Mouse (Mus musculus) liver, embryonic 14.5 days (tissue): ENCODE measurements around the gene Chrna1. TPM values are rescaled to one million over a fixed set of nuclear protein-coding genes. Genes with fewer than 3 reads are reported as not detected.

Experiments used
- ATAC-seq: fragments of 200-750 bp; cut with Nextera tagmentation; 2 replicates; pipeline ENCODE4 v1.8.0; 2017; ENCODE audit warnings: moderate number of reproducible peaks, mild to moderate bottlenecking, moderate library complexity; ENCODE audit not compliant: insufficient read depth
- DNase-seq, 3 experiments: peaks; one replicate each; pipeline ENCODE4 v3.0.0-alpha.2; 2012 to 2013; ENCODE audit warnings: low read depth in 3 of 3, low spot score in 3 of 3
- H3K27ac ChIP-seq: fragments of 300-500 bp; sonication (generic); 2 replicates; pipeline ENCODE4 v1.5.1; 2014; ENCODE audit warnings: moderate library complexity, mild to moderate bottlenecking, control low read depth, inconsistent platforms
- H3K27me3 ChIP-seq: fragments of 300-500 bp; sonication (generic); 2 replicates; pipeline ENCODE4 v1.6.1; 2014; ENCODE audit warnings: mild to moderate bottlenecking, low read length, moderate library complexity; ENCODE audit not compliant: control insufficient read depth, insufficient read depth
- H3K36me3 ChIP-seq: fragments of 300-500 bp; sonication (generic); replicated peaks from 2 replicates; pipeline ENCODE4 v1.6.1; 2014; ENCODE audit warnings: low read depth; ENCODE audit not compliant: control insufficient read depth, insufficient read depth
- H3K4me1 ChIP-seq, 2 experiments: fragments of 200-500 bp in 1 of 2; fragments of 300-500 bp in 1 of 2; sonication (generic) in 1 of 2; replicated peaks; 2 replicates each; pipeline ENCODE4 v1.6.1; 2012 to 2014; ENCODE audit warnings: antibody characterized with exemption in 1 of 2, inconsistent platforms in 1 of 2, low read length in 1 of 2; ENCODE audit not compliant: control insufficient read depth in 2 of 2, insufficient read depth in 2 of 2
- H3K4me2 ChIP-seq: fragments of 300-500 bp; sonication (generic); 2 replicates; pipeline ENCODE4 v1.6.1; 2014; ENCODE audit warnings: low read depth, mild to moderate bottlenecking, control low read depth, moderate library complexity
- H3K4me3 ChIP-seq, 2 experiments: fragments of 200-500 bp in 1 of 2; fragments of 300-500 bp in 1 of 2; sonication (generic) in 1 of 2; 2 replicates each; pipeline ENCODE4 v1.5.1; 2012 to 2014; ENCODE audit warnings: low read depth in 2 of 2, low read length in 2 of 2, mild to moderate bottlenecking in 2 of 2, control low read depth in 1 of 2, inconsistent platforms in 1 of 2, moderate library complexity in 1 of 2; ENCODE audit not compliant: insufficient read depth in 1 of 2
- H3K9ac ChIP-seq: fragments of 300-500 bp; sonication (generic); replicated peaks from 2 replicates; pipeline ENCODE4 v1.6.1; 2014; ENCODE audit warnings: mild to moderate bottlenecking, control low read depth, moderate library complexity
- H3K9me3 ChIP-seq: fragments of 300-500 bp; sonication (generic); 2 replicates; pipeline ENCODE4 v1.6.1; 2016; ENCODE audit warnings: low read length, mixed read lengths; ENCODE audit not compliant: control insufficient read depth
- CTCF ChIP-seq: IDR thresholded peaks from 2 replicates; pipeline ENCODE4 v1.5.1; 2016; ENCODE audit warnings: antibody characterized with exemption, low read depth, control low read depth
- EP300 ChIP-seq: IDR thresholded peaks from 2 replicates; pipeline ENCODE4 v1.6.1; 2016; ENCODE audit warnings: antibody characterized with exemption, low read depth
- WGBS: fragments of 180-500 bp; shearing (Covaris S2); extraction: QIAGEN DNeasy Blood & Tissue Kit; methylation state at CpG from one replicate; pipeline ENCODE4 v1.1.7; 2014; ENCODE audit not compliant: insufficient replicate concordance; 5-methylcytosine and 5-hydroxymethylcytosine counted together
- polyA plus RNA-seq, 2 experiments: library from polyadenylated mRNA; depleted of rRNA in 1 of 2; stranded (reverse) in 1 of 2; unstranded in 1 of 2; fragments of >200 nt; fragmentation: Nextera tagmentation in 1 of 2; extraction: Ambion mirVana in 1 of 2; gene quantifications; 2 replicates each; pipeline versions ENCODE4 v1.2.1 to v1.2.3; 2012 to 2014

Chrna1 gene
- polyA plus RNA-seq, 2 experiments = 0.01 to 0.10 TPM

GRCm38 (mm10) chr2:73608391-73608790, 28.3 kb upstream of the Chrna1 start:
- no peak for ATAC-seq
- TF ChIP-seq CTCF (no peak), EP300 (no peak)
- Histone ChIP-seq H3K9ac (no peak overlapping the region), H3K9me3 (no peaks in the 10 kb centered on the region), H3K4me2 (no peak overlapping the region), H3K27me3 (no peaks in the 10 kb centered on the region), H3K36me3 (no peaks in the 10 kb centered on the region), H3K27ac (no peak overlapping the region), H3K4me1 (no peaks in the 10 kb centered on the region), H3K4me3 (no peak overlapping the region)
- WGBS = 54% methylated on average over 6 of the region's 6 CpGs
- DNase-seq = no peak

GRCm38 (mm10) chr2:73607609-73608008, 27.5 kb upstream of the Chrna1 start:
- no peak overlapping the region for H3K9ac ChIP-seq
- no peaks in the 10 kb centered on the region for H3K9me3 ChIP-seq
- H3K36me3 ChIP-seq = no peaks in the 10 kb centered on the region
- H3K4me2 ChIP-seq = no peak overlapping the region
- no peaks in the 10 kb centered on the region for H3K4me1 ChIP-seq
- no peaks in the 10 kb centered on the region for H3K27me3 ChIP-seq
- ATAC-seq = no peak
- 16% methylated on average over 4 of the region's 4 CpGs for WGBS
- TF ChIP-seq EP300 = no peak
- TF ChIP-seq CTCF = no peak
- no peak overlapping the region for H3K27ac ChIP-seq
- no peak for DNase-seq
- no peak overlapping the region for H3K4me3 ChIP-seq

- WGBS = 25% methylated on average over 2 of the region's 2 CpGs
- DNase-seq = no peak
- no peaks in the 10 kb centered on the region for H3K27me3 ChIP-seq
Measured at GRCm38 (mm10) chr2:73607146-73607545, 27.0 kb upstream of the Chrna1 start.

GRCm38 (mm10) chr2:73606616-73607015, 26.5 kb upstream of the Chrna1 start:
- no peaks in the 10 kb centered on the region for H3K9me3 ChIP-seq
- no peak overlapping the region for H3K4me2 ChIP-seq
- no peaks in the 10 kb centered on the region for H3K4me1 ChIP-seq
- H3K27ac ChIP-seq = no peak overlapping the region
- no peaks in the 10 kb centered on the region for H3K27me3 ChIP-seq
- ATAC-seq (no peak), DNase-seq (no peak)
- no peak overlapping the region for H3K4me3 ChIP-seq
- H3K9ac ChIP-seq = no peak overlapping the region
- WGBS = 70% methylated on average over 6 of the region's 6 CpGs
- H3K36me3 ChIP-seq = no peaks in the 10 kb centered on the region
- no peak for TF ChIP-seq CTCF
- TF ChIP-seq EP300 = no peak

More at GRCm38 (mm10) chr2:73607146-73607545, 27.0 kb upstream of the Chrna1 start:
- H3K4me1 ChIP-seq = no peaks in the 10 kb centered on the region
- H3K27ac ChIP-seq = no peak overlapping the region
- H3K4me3 ChIP-seq = no peak overlapping the region
- H3K4me2 ChIP-seq = no peak overlapping the region
- no peak overlapping the region for H3K9ac ChIP-seq
- TF ChIP-seq CTCF (no peak), EP300 (no peak)
- ATAC-seq = no peak
- H3K36me3 ChIP-seq = no peaks in the 10 kb centered on the region
- H3K9me3 ChIP-seq = no peaks in the 10 kb centered on the region

- TF ChIP-seq CTCF (no peak), EP300 (no peak)
- Histone ChIP-seq H3K27me3 (no peaks in the 10 kb centered on the region), H3K27ac (no peak overlapping the region), H3K36me3 (no peaks in the 10 kb centered on the region), H3K4me2 (no peak overlapping the region), H3K4me1 (no peaks in the 10 kb centered on the region), H3K9me3 (no peaks in the 10 kb centered on the region), H3K9ac (no peak overlapping the region), H3K4me3 (no peak overlapping the region)
- DNase-seq (no peak), ATAC-seq (no peak)
- WGBS = 58% methylated on average over 8 of the region's 8 CpGs
Measured at GRCm38 (mm10) chr2:73605077-73605476, 24.9 kb upstream of the Chrna1 start.

GRCm38 (mm10) chr2:73604579-73604978, 24.4 kb upstream of the Chrna1 start:
- H3K4me3 ChIP-seq = no peak overlapping the region
- WGBS = 52% methylated on average over 2 of the region's 2 CpGs
- DNase-seq (no peak), ATAC-seq (no peak)
- H3K36me3 ChIP-seq = no peaks in the 10 kb centered on the region
- H3K27me3 ChIP-seq = no peaks in the 10 kb centered on the region
- no peak overlapping the region for H3K4me2 ChIP-seq
- no peaks in the 10 kb centered on the region for H3K4me1 ChIP-seq
- no peak for TF ChIP-seq CTCF
- no peak for TF ChIP-seq EP300
- no peaks in the 10 kb centered on the region for H3K9me3 ChIP-seq
- no peak overlapping the region for H3K9ac ChIP-seq
- no peak overlapping the region for H3K27ac ChIP-seq
